Mouse (Mus musculus) thymus, postnatal 0 days (tissue): Measurements from ENCODE around the gene Hist1h2bp. TPM values are rescaled to one million over a fixed set of nuclear protein-coding genes. Genes with fewer than 3 reads are reported as not detected.
"Not testable (repeated sequence)": the region's sequence is repeated elsewhere in the genome, so short reads cannot be mapped to it uniquely, and the experiment has no call there.

ENCODE experiments used
- DNase-seq: peaks from one replicate; pipeline ENCODE4 v3.0.0-alpha.2; 2015; ENCODE audit warnings: low spot score
- polyA plus RNA-seq: library from polyadenylated mRNA; unstranded; fragments of >200 nt; fragmentation: Nextera tagmentation; extraction: Ambion mirVana; gene quantifications from 2 replicates; pipeline ENCODE4 v1.2.1, GENCODE M21; 2015

Hist1h2bp gene
- polyA plus RNA-seq, 1 experiment from 2014 or later: 3.4 TPM

GRCm38 (mm10) chr13:21783255-21783617 is 4.0 kb upstream of the Hist1h2bp start, which contains the start of gene Hist1h3i:
Gene Hist1h3i, minus strand, starts transcription at chr13:21783370.
- DNase-seq: peak; percentile 93

- peak; percentile 72 for DNase-seq
These were observed 3.5 kb upstream of the Hist1h2bp start for GRCm38 (mm10) chr13:21783734-21784161.

GRCm38 (mm10) chr13:21784311-21784710 is 3.0 kb upstream of the Hist1h2bp start:
- DNase-seq: peak; percentile 12

- DNase-seq: peak; percentile 41
These were observed 917 bp upstream of the Hist1h2bp start for GRCm38 (mm10) chr13:21786189-21786898.

- DNase-seq: peak; percentile 42
These were observed 716 bp downstream of the Hist1h2bp start for GRCm38 (mm10) chr13:21787760-21788593.

- DNase-seq: peak; percentile 5
These were observed 2.7 kb downstream of the Hist1h2bp start for GRCm38 (mm10) chr13:21789925-21790324.

GRCm38 (mm10) chr13:21790601-21791283 is 3.5 kb downstream of the Hist1h2bp start:
- DNase-seq: peak; percentile 2

- DNase-seq: no peak
These were observed 8.3 kb downstream of the Hist1h2bp start for GRCm38 (mm10) chr13:21795584-21795983.

- not testable (repeated sequence) for DNase-seq
These were observed 9.9 kb downstream of the Hist1h2bp start for GRCm38 (mm10) chr13:21797163-21797562.

- not testable (repeated sequence) for DNase-seq
These were observed 15.8 kb downstream of the Hist1h2bp start for GRCm38 (mm10) chr13:21803058-21803457.

GRCm38 (mm10) chr13:21810073-21810472 is 22.8 kb downstream of the Hist1h2bp start, which contains the start of the genes Hist1h2bq and Hist1h2ao:
Gene Hist1h2bq, minus strand, starts transcription at chr13:21810197.
Gene Hist1h2ao, plus strand, starts transcription at chr13:21810465.
- not testable (repeated sequence) for DNase-seq

GRCm38 (mm10) chr13:21811074-21811473 is 23.8 kb downstream of the Hist1h2bp start:
- DNase-seq: not testable (repeated sequence)

GRCm38 (mm10) chr13:21811539-21811938 is 24.3 kb downstream of the Hist1h2bp start, which contains the start of gene Hist1h4m:
Gene Hist1h4m, plus strand, starts transcription at chr13:21811746.
- DNase-seq: not testable (repeated sequence)

GRCm38 (mm10) chr13:21812092-21812491 is 24.8 kb downstream of the Hist1h2bp start:
- DNase-seq: not testable (repeated sequence)

- not testable (repeated sequence) for DNase-seq
These were observed 33.0 kb downstream of the Hist1h2bp start for GRCm38 (mm10) chr13:21820082-21820890.

GRCm38 (mm10) chr13:21828511-21828910 is 41.2 kb downstream of the Hist1h2bp start:
- DNase-seq: no peak

- DNase-seq: no peak
These were observed 43.1 kb downstream of the Hist1h2bp start for GRCm38 (mm10) chr13:21830344-21830743.

GRCm38 (mm10) chr13:21831418-21832394 is 44.4 kb downstream of the Hist1h2bp start, which contains the start of gene Hist1h4n:
Gene Hist1h4n, minus strand, starts transcription at chr13:21832196.
- DNase-seq: not testable (repeated sequence)

GRCm38 (mm10) chr13:21833461-21833860 is 46.2 kb downstream of the Hist1h2bp start, which contains the start of the genes Hist1h2ap and Hist1h2br:
Gene Hist1h2ap, minus strand, starts transcription at chr13:21833507.
Gene Hist1h2br, plus strand, starts transcription at chr13:21833743.
- not testable (repeated sequence) for DNase-seq
